Mouse (Mus musculus): ENCODE measurements around the gene Spsb3.

- TF ChIP-seq GATA1 (IDR thresholded peaks at IDR 0.05; ENCODE audit: borderline replicate concordance, low read length) (no peak), FLI1 (IDR thresholded peaks at IDR 0.05; ENCODE audit: low read length) (no peak)
Measured at GRCm38 (mm10) chr17:24900014-24900413, 13.6 kb downstream of the Spsb3 start.

Data from megakaryocyte, embryonic 14.5 days (primary cell).